Mouse (Mus musculus) heart, postnatal 36 days (tissue): ENCODE measurements around the gene Acot5. TPM values are rescaled to one million over a fixed set of nuclear protein-coding genes. Genes with fewer than 3 reads are reported as not detected.
A peak's percentile ranks its signal among the peaks of the same experiment; 100 is the strongest.

Source experiments
- DNase-seq, 2 experiments: peaks; one replicate each; pipeline ENCODE4 v3.0.0; 2021 to 2022
- intact Hi-C: fragments of 180-260 bp; cut with DNase I; formaldehyde crosslinking; loops from one replicate; pipeline ENCODE4 v1.15.1; 2025
- total RNA-seq, 2 experiments: library from RNA; stranded (reverse); gene quantifications; 2 replicates each; pipeline ENCODE4 v1.2.3; 2021

The Acot5 gene
- total RNA-seq, 2 experiments from 2014 or later: not detected

GRCm38 (mm10) chr12:84110814-84111213 is 41.7 kb downstream of the Acot5 start:
- DNase-seq: no peak
- intact Hi-C loops: no loop called here

GRCm38 (mm10) chr12:84113676-84114075 is 44.6 kb downstream of the Acot5 start:
- DNase-seq: no peak
- intact Hi-C loops: no loop called here

GRCm38 (mm10) chr12:84114153-84114994 is 45.2 kb downstream of the Acot5 start, which contains the start of gene Dnal1:
Gene Dnal1, plus strand, starts transcription at chr12:84114366.
- peak; percentile 86 to 87 for DNase-seq
- intact Hi-C loops: no loop called here

- intact Hi-C loops: no loop called here
- DNase-seq: no peak
Observed at GRCm38 (mm10) chr12:84119584-84119983, 50.5 kb downstream of the Acot5 start.

Other genes starting within 250 kb of the Acot5 start
- gene Numb, start 147.4 kb upstream of the Acot5 start, total RNA-seq: 10 to 100 TPM; 31.4 to 36.3 TPM
- 1 to 10 TPM; 5.0 to 5.3 TPM for gene Riox1, start 118.7 kb upstream of the Acot5 start, total RNA-seq
- gene Heatr4, start 84.5 kb upstream of the Acot5 start, total RNA-seq: not detected
- 100 to 1,000 TPM; 139 to 166 TPM for gene Acot2, start 81.5 kb upstream of the Acot5 start, total RNA-seq
- gene Acot1, start 59.8 kb upstream of the Acot5 start, total RNA-seq: 10 to 100 TPM; 75.0 to 91.8 TPM
- gene Acot4, start 30.9 kb upstream of the Acot5 start, total RNA-seq: 1 to 10 TPM; 1.2 to 1.3 TPM
- gene Gm49366, start 30.4 kb upstream of the Acot5 start, total RNA-seq: under 1 TPM in 1 of 2 experiments, not detected in 1; 0.76 TPM
- gene Acot3, start 17.2 kb upstream of the Acot5 start, total RNA-seq: 1 to 10 TPM; 1.9 TPM
- 1 to 10 TPM; 1.7 to 3.3 TPM for gene Acot6, start 31.3 kb downstream of the Acot5 start, total RNA-seq
- gene Dnal1, start 45.0 kb downstream of the Acot5 start, total RNA-seq: 1 to 10 TPM; 8.5 to 8.8 TPM
- gene Pnma1, start 79.2 kb downstream of the Acot5 start, total RNA-seq: under 1 TPM; 0.11 to 0.22 TPM
- 10 to 100 TPM; 15.6 to 15.9 TPM for gene Elmsan1, start 149.6 kb downstream of the Acot5 start, total RNA-seq
- 100 to 1,000 TPM; 210 to 234 TPM for gene Ptgr2, start 215.9 kb downstream of the Acot5 start, total RNA-seq
- gene Zfp410, start 247.5 kb downstream of the Acot5 start, total RNA-seq: 10 to 100 TPM; 23.8 to 25.4 TPM